7 mouse cellular contexts compared by ENCODE assay signal in the genomic region with DNA sequence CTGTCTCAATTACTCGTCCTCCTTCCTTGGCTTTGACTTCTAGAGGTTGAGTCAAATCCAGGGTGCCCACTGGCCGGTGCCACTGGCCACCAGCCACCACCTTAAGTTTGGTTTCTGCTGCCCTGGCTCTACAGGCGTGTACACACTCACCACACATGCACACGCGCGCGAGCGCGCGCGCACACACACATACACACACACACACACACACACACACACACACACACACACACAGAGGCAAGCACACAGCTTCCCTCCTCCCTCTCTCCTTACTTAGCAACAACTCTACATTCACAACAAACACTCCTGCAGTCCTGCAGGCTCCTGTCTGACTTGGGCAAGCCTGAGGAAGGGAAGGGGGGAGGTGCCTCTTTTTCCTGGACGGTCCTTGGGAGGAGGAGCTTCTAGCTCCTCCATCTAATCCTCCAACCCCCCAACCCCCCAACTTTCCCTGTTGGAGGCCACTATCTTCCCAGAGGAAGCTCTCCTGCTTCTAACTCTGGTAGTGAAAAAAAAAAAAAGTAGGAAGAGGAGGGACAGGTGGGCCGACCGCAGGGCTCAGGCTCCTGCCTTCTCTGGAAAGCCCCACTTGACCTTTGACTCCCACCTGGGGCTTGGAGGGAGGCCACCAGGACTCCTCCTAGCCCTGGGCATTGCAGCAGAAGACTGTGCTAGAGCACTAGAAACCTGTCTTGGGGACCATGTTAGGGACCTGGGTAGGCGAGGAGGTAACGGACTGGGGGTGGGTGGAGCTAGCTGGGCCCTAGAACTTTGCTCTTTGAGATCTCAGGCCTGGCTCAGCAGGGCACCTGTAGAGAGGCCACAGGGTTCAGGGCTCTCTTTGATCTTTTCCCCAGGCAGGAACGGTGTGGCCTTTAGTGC. TPM values are rescaled to one million over a fixed set of nuclear protein-coding genes. Genes with fewer than 3 reads are reported as not detected.
DNase-seq lines count a peak whose midpoint lies in the region; ATAC-seq lines count a peak whose summit lies in the region.

No protein-coding gene starts in this region.

- H3K9me3 ChIP-seq in forebrain, embryonic 12.5 days = no peaks in the 10 kb centered on the region
- no peaks in the 10 kb centered on the region for H3K9me3 ChIP-seq in intestine, embryonic 15.5 days
- H3K9me3 ChIP-seq in liver, embryonic 13.5 days (replicated peaks) = no peaks in the 10 kb centered on the region
- H3K9me3 ChIP-seq in stomach, embryonic 14.5 days (ENCODE audit: control insufficient read depth, low read depth, low read length) = no peaks in the 10 kb centered on the region

- H3K9ac ChIP-seq in forebrain, embryonic 12.5 days = peak overlapping the region; percentile 99; the same call in 1 of the 2 replicates
- no peak overlapping the region; the same call in 1 of the 2 replicates for H3K9ac ChIP-seq in intestine, embryonic 15.5 days
- H3K9ac ChIP-seq in liver, embryonic 13.5 days = 0 out of 2 replicates have a peak overlapping the region, but pooled peaks have one; percentile 35
- H3K9ac ChIP-seq in stomach, embryonic 14.5 days (replicated peaks; ENCODE audit: low read depth, low read length) = no peak overlapping the region

- peak; percentile 70 for DNase-seq in ES-CJ7 (ENCODE audit: low read depth, low spot score)
- DNase-seq in ZHBTc4 (ENCODE audit: low read depth, low spot score) = peak; percentile 39
- DNase-seq in liver, embryonic 13.5 days = no peak
- no peak for DNase-seq in thymus, postnatal 0 days (ENCODE audit: low spot score)

- no peaks in the 10 kb centered on the region for H3K27me3 ChIP-seq in forebrain, embryonic 12.5 days
- no peaks in the 10 kb centered on the region for H3K27me3 ChIP-seq in intestine, embryonic 15.5 days (replicated peaks)
- H3K27me3 ChIP-seq in liver, embryonic 13.5 days = 0 out of 2 replicates have a peak, but pooled peaks cover under 1% of the 10 kb centered on the region
- no peaks in the 10 kb centered on the region for H3K27me3 ChIP-seq in stomach, embryonic 14.5 days (ENCODE audit: control insufficient read depth, insufficient read depth, low read length)

- peak overlapping the region; percentile 75 for H3K27ac ChIP-seq in forebrain, embryonic 12.5 days
- H3K27ac ChIP-seq in intestine, embryonic 15.5 days = peak overlapping the region; percentile 98
- peak overlapping the region; percentile 81 for H3K27ac ChIP-seq in liver, embryonic 13.5 days
- peak overlapping the region; percentile 95 for H3K27ac ChIP-seq in stomach, embryonic 14.5 days (ENCODE audit: low read length)

- peak overlapping the region; percentile 24; the same call in 1 of the 2 replicates for H3K4me3 ChIP-seq in forebrain, embryonic 12.5 days (replicated peaks)
- H3K4me3 ChIP-seq in intestine, embryonic 15.5 days (replicated peaks) = peak overlapping the region; percentile 20; the same call in 1 of the 2 replicates
- peak overlapping the region; percentile 21; the same call in 1 of the 2 replicates for H3K4me3 ChIP-seq in liver, embryonic 13.5 days (replicated peaks)
- peak overlapping the region; percentile 84; the same call in 1 of the 2 replicates for H3K4me3 ChIP-seq in stomach, embryonic 14.5 days (ENCODE audit: low read depth, low read length)

- 11% methylated on average over 17 of the region's 17 CpGs for WGBS in forebrain, embryonic 12.5 days
- WGBS in intestine, embryonic 15.5 days = 20% methylated on average over 17 of the region's 17 CpGs
- 50% methylated on average over 17 of the region's 17 CpGs for WGBS in liver, embryonic 13.5 days (ENCODE audit: insufficient replicate concordance)
- 17% methylated on average over 17 of the region's 17 CpGs for WGBS in stomach, embryonic 14.5 days

- H3K36me3 ChIP-seq in forebrain, embryonic 12.5 days (replicated peaks) = peaks cover 8% of the 10 kb centered on the region
- 0 out of 2 replicates have a peak, but pooled peaks cover 4% of the 10 kb centered on the region for H3K36me3 ChIP-seq in intestine, embryonic 15.5 days
- no peaks in the 10 kb centered on the region for H3K36me3 ChIP-seq in liver, embryonic 13.5 days
- no peaks in the 10 kb centered on the region; the same call in 1 of the 2 replicates for H3K36me3 ChIP-seq in stomach, embryonic 14.5 days (ENCODE audit: control insufficient read depth, insufficient read depth, low read length)

- peak overlapping the region; percentile 93 for H3K4me2 ChIP-seq in forebrain, embryonic 12.5 days
- H3K4me2 ChIP-seq in intestine, embryonic 15.5 days (replicated peaks) = peak overlapping the region; percentile 86
- H3K4me2 ChIP-seq in liver, embryonic 13.5 days = peak overlapping the region; percentile 77
- peak overlapping the region; percentile 76 for H3K4me2 ChIP-seq in stomach, embryonic 14.5 days (replicated peaks; ENCODE audit: low read depth, low read length)

- no peak for ATAC-seq in forebrain, embryonic 12.5 days (ENCODE audit: low FRiP score)
- peak; percentile 37 for ATAC-seq in intestine, embryonic 15.5 days
- peak; percentile 45 for ATAC-seq in liver, embryonic 13.5 days (ENCODE audit: low read depth)
- ATAC-seq in stomach, embryonic 14.5 days (ENCODE audit: insufficient number of reproducible peaks, insufficient read depth, low FRiP score, low read depth) = no peak

- H3K4me1 ChIP-seq in forebrain, embryonic 12.5 days = peaks cover 94% of the 10 kb centered on the region
- H3K4me1 ChIP-seq in intestine, embryonic 15.5 days (replicated peaks) = peaks cover 97% of the 10 kb centered on the region
- peaks cover 95% of the 10 kb centered on the region for H3K4me1 ChIP-seq in liver, embryonic 13.5 days (replicated peaks)
- H3K4me1 ChIP-seq in stomach, embryonic 14.5 days (ENCODE audit: control insufficient read depth, insufficient read depth, low read length) = peaks cover 89% of the 10 kb centered on the region

RNA-seq across cellular contexts. Expression of a gene that starts 7.7 kb away (rescaled TPM):
- polyA plus RNA-seq in forebrain, embryonic 12.5 days (2016; fragmentation: Nextera tagmentation; extraction: Ambion mirVana) = 10.6 and 10.7 TPM in 2 replicates
- polyA plus RNA-seq in intestine, embryonic 15.5 days (2015; fragmentation: Nextera tagmentation; extraction: Ambion mirVana) = 7.5 and 7.8 TPM in 2 replicates
- 1.0 and 1.5 TPM in 2 replicates for polyA plus RNA-seq in liver, embryonic 13.5 days (2015; fragmentation: Nextera tagmentation; extraction: Ambion mirVana)
- 15.4 and 16.3 TPM in 2 replicates for polyA plus RNA-seq in stomach, embryonic 14.5 days (2014; fragmentation: Nextera tagmentation; extraction: Ambion mirVana)
- polyA plus RNA-seq in thymus, postnatal 0 days (2015; fragmentation: Nextera tagmentation; extraction: Ambion mirVana) = 3.2 and 4.4 TPM in 2 replicates

RNA-seq across cellular contexts. Expression of a gene that starts 35.6 kb away (rescaled TPM):
- 0.29 TPM in 1 of 2 replicates, not detected in the other for polyA plus RNA-seq in forebrain, embryonic 12.5 days (2016; fragmentation: Nextera tagmentation; extraction: Ambion mirVana)
- polyA plus RNA-seq in intestine, embryonic 15.5 days (2015; fragmentation: Nextera tagmentation; extraction: Ambion mirVana) = 1.2 TPM in 2 replicates
- not detected in 2 replicates for polyA plus RNA-seq in liver, embryonic 13.5 days (2015; fragmentation: Nextera tagmentation; extraction: Ambion mirVana)
- 25.9 and 26.4 TPM in 2 replicates for polyA plus RNA-seq in stomach, embryonic 14.5 days (2014; fragmentation: Nextera tagmentation; extraction: Ambion mirVana)
- 0.69 and 1.5 TPM in 2 replicates for polyA plus RNA-seq in thymus, postnatal 0 days (2015; fragmentation: Nextera tagmentation; extraction: Ambion mirVana)

RNA-seq across cellular contexts. Expression of a gene that starts 49.4 kb away (rescaled TPM):
- polyA plus RNA-seq in forebrain, embryonic 12.5 days (2016; fragmentation: Nextera tagmentation; extraction: Ambion mirVana) = not detected in 2 replicates
- not detected in 2 replicates for polyA plus RNA-seq in intestine, embryonic 15.5 days (2015; fragmentation: Nextera tagmentation; extraction: Ambion mirVana)
- not detected in 2 replicates for polyA plus RNA-seq in liver, embryonic 13.5 days (2015; fragmentation: Nextera tagmentation; extraction: Ambion mirVana)
- not detected in 2 replicates for polyA plus RNA-seq in stomach, embryonic 14.5 days (2014; fragmentation: Nextera tagmentation; extraction: Ambion mirVana)
- polyA plus RNA-seq in thymus, postnatal 0 days (2015; fragmentation: Nextera tagmentation; extraction: Ambion mirVana) = not detected in 2 replicates

Comparison
In these comparisons a context has a peak if more than half of its experiments do, and no peak if none do; other contexts are left out.
1. DNase-seq: peak in ES-CJ7 (single experiment) and ZHBTc4 (single experiment); none in liver, embryonic 13.5 days (single experiment) and thymus, postnatal 0 days (single experiment).
2. ATAC-seq: peak in intestine, embryonic 15.5 days (single experiment) and liver, embryonic 13.5 days (single experiment); none in forebrain, embryonic 12.5 days (single experiment) and stomach, embryonic 14.5 days (single experiment).
3. H3K4me3 ChIP-seq: peak in every context shown above with its lines; median percentile 84 in stomach, embryonic 14.5 days; 24 in forebrain, embryonic 12.5 days; 21 in liver, embryonic 13.5 days; 20 in intestine, embryonic 15.5 days.
4. H3K9ac ChIP-seq: peak in forebrain, embryonic 12.5 days (single experiment) and liver, embryonic 13.5 days (single experiment); none in intestine, embryonic 15.5 days (single experiment) and stomach, embryonic 14.5 days (single experiment).
5. RNA of a gene that starts 35.6 kb away (polyA plus RNA-seq): 25.9 to 26.4 TPM in stomach, embryonic 14.5 days; 0.69 to 1.5 TPM in thymus, postnatal 0 days, 1.2 TPM in intestine, embryonic 15.5 days, 0.29 TPM in forebrain, embryonic 12.5 days and not detected in liver, embryonic 13.5 days; every median in the first group is over 10 times any median in the second.
6. Peak in every context shown above with its lines, with median percentiles within 50 percentile points of each other: H3K27ac ChIP-seq and H3K4me2 ChIP-seq.